Mouse (Mus musculus) adrenal gland, postnatal 10 days (tissue): ENCODE results near the gene Slc35b2. TPM values are rescaled to one million over a fixed set of nuclear protein-coding genes. Genes with fewer than 3 reads are reported as not detected.
A peak's percentile ranks its signal among the peaks of the same experiment; 100 is the strongest.

Experiments used
- DNase-seq: peaks from one replicate; pipeline ENCODE4 v3.0.0; 2021; ENCODE audit warnings: mixed read lengths
- long read RNA-seq, 2 experiments: library from polyadenylated mRNA; stranded (forward); transcript quantifications; one replicate each; pipeline ENCODE4 v2.0.0; 2021
- total RNA-seq, 2 experiments: library from RNA; stranded (reverse); gene quantifications; 2 replicates each; pipeline ENCODE4 v1.2.3; 2021

The Slc35b2 gene
- total RNA-seq: 10 to 100 TPM; 65.9 TPM
- long read RNA-seq, experiment 1, transcript Slc35b2-207 (4 exons, 850 nt): minor isoform, 5 of 277 reads
- long read RNA-seq, experiment 1, transcript Slc35b2-205 (4 exons, 1,906 nt): major isoform, 243 of 277 reads
- long read RNA-seq, experiment 1, partial matches to known transcripts: 2 of 277 reads
- long read RNA-seq, experiment 1, other reads (novel, unspliced or antisense): 23 of 277 reads
- long read RNA-seq, experiment 2, transcript Slc35b2-205 (4 exons, 1,906 nt): major isoform, 103 of 125 reads
- long read RNA-seq, experiment 2, partial matches to known transcripts: 10 of 125 reads
- long read RNA-seq, experiment 2, other reads (novel, unspliced or antisense): 7 of 125 reads

- peak; percentile 98 for DNase-seq
Observed at GRCm38 (mm10) chr17:45563655-45564530, at the start of gene Slc35b2. Gene Slc35b2 (plus strand): TSS chr17:45563874.

GRCm38 (mm10) chr17:45515204-45515726, 48.4 kb upstream of the Slc35b2 start:
- DNase-seq: no peak

- DNase-seq: no peak
Observed at GRCm38 (mm10) chr17:45515806-45516205, 47.9 kb upstream of the Slc35b2 start.

- DNase-seq: peak; percentile 85
Observed at GRCm38 (mm10) chr17:45516488-45516887, 47.2 kb upstream of the Slc35b2 start.

- no peak for DNase-seq
Observed at GRCm38 (mm10) chr17:45517135-45517534, 46.5 kb upstream of the Slc35b2 start.

GRCm38 (mm10) chr17:45517549-45518215, 46.0 kb upstream of the Slc35b2 start:
- no peak for DNase-seq

GRCm38 (mm10) chr17:45518766-45519475, 44.8 kb upstream of the Slc35b2 start:
- DNase-seq: no peak

- DNase-seq: no peak
Observed at GRCm38 (mm10) chr17:45520136-45520535, 43.5 kb upstream of the Slc35b2 start.

GRCm38 (mm10) chr17:45523263-45523662, 40.4 kb upstream of the Slc35b2 start, which contains the start of gene Tcte1:
Gene Tcte1 (plus strand): TSS chr17:45523434.
- no peak for DNase-seq

- DNase-seq: no peak
Observed at GRCm38 (mm10) chr17:45524961-45525360, 38.7 kb upstream of the Slc35b2 start.

- no peak for DNase-seq
Observed at GRCm38 (mm10) chr17:45526571-45526970, 37.1 kb upstream of the Slc35b2 start.

GRCm38 (mm10) chr17:45530346-45530782, 33.3 kb upstream of the Slc35b2 start:
- DNase-seq: no peak

GRCm38 (mm10) chr17:45532896-45533295, 30.8 kb upstream of the Slc35b2 start:
- DNase-seq: no peak

GRCm38 (mm10) chr17:45536264-45536663, 27.4 kb upstream of the Slc35b2 start:
- DNase-seq: peak; percentile 70

GRCm38 (mm10) chr17:45538394-45538793, 25.3 kb upstream of the Slc35b2 start:
- no peak for DNase-seq

- DNase-seq: no peak
Observed at GRCm38 (mm10) chr17:45539664-45540063, 24.0 kb upstream of the Slc35b2 start.

- DNase-seq: no peak
Observed at GRCm38 (mm10) chr17:45542129-45542528, 21.5 kb upstream of the Slc35b2 start.

GRCm38 (mm10) chr17:45542705-45543104, 21.0 kb upstream of the Slc35b2 start:
- DNase-seq: no peak

GRCm38 (mm10) chr17:45543115-45543514, 20.6 kb upstream of the Slc35b2 start:
- DNase-seq: no peak

GRCm38 (mm10) chr17:45544001-45544872, 19.4 kb upstream of the Slc35b2 start:
- DNase-seq: no peak

GRCm38 (mm10) chr17:45544873-45545277, 18.8 kb upstream of the Slc35b2 start:
- DNase-seq: no peak
